Mouse (Mus musculus) frontal cortex, adult (tissue): Measurements from ENCODE around the gene Izumo4.
A peak's percentile ranks its signal among the peaks of the same experiment; 100 is the strongest.

ENCODE experiments used
- ATAC-seq: cut with Nextera tagmentation; 2 replicates; pipeline ENCODE4 v1.9.2; 2017; ENCODE audit warnings: mild to moderate bottlenecking, moderate library complexity, mixed read lengths; ENCODE audit not compliant: low TSS enrichment

Gene Izumo4

GRCm38 (mm10) chr10:80687850-80688249 lies 14.1 kb upstream of the Izumo4 start:
- ATAC-seq, result peak; percentile 75; the same call in 1 of the 2 replicates

- no peak for ATAC-seq
Measured at GRCm38 (mm10) chr10:80692249-80693165, 9.5 kb upstream of the Izumo4 start.

DNA sequence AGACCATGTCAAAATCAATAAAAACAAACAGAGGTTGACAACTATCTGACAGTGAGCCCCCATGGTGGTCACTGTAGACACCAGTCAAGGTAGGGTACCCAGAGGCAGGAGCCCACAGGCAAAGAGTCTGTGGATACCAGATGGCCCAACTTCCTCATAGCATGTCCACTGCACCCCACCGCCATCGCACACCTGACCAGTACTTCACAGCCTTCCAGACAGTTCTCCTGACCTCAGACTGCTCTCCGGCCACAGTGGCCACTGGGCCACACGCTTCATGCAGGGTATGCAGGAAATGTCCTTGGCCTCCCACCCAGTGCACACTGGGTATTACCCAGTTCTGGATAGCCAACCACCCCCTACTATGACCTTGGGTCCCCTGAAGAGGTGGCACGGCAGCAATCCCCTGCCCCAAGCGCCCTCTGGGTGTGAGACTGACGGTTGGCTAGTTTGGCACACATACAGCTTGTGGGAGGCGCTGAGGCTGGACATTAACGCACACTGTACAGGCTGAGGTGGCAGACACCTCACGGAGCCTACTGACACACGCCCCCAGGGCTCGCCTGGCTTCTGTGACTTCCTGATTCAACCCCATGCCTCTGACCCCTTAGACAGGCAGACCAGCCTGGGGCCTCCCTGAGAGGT lies 8.5 kb upstream of the Izumo4 start:
- no peak for ATAC-seq

GRCm38 (mm10) chr10:80694159-80694938 lies 7.6 kb upstream of the Izumo4 start:
- no peak for ATAC-seq

DNA sequence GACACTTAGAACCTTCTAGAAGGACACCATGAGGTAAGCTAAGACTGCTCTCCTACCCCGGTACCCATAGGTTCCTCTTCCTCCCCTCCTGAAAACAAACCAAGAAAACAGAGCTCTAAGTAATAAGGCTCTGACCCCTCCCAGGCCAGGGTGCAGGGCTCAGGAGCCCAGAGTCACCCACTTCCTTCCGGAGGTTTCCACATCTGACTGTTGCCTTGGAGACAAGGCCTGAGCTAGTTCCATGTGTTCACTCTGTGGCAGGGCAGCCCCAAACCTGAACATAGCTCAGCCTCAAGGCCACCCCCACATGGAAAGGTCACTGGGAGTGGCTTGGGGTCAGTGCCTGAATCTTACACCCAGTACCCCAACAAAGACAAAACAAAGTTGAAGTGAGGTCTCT lies 6.8 kb upstream of the Izumo4 start:
- ATAC-seq, result peak; percentile 21; the same call in 1 of the 2 replicates

DNA sequence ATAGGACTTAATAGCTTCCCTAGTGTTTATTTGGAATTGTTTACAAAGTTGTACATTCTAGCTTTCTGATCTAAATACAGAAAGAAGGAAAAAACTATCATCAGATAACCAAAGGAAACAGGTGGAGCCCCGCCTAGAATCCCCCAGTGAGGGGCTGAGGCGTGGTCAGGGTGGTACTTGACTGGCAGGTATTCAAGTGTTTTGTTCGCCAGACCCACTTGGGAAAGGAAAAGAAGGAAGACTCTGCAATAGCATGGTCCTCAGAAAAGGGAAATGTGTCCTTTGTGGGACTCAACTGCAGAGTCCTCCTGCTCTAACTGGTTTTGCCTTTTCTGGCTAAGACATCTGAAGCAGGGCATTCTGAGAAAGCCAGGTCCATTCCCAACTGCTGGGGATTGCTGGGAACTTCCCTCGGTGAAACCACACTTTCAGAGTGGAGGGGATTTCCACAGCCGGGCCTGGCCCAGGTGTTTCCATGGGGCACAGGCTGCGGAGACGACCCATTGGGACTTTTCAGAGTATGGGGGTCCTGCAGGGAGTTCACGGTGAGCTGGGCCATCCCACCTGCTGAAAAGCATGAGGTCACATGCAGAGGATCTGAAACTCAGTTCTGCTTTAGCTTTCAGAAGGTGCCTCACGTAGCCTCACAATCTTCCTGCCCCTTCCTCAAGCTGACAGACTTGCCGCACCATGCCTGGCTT lies 6.0 kb upstream of the Izumo4 start:
- ATAC-seq, result no peak

DNA sequence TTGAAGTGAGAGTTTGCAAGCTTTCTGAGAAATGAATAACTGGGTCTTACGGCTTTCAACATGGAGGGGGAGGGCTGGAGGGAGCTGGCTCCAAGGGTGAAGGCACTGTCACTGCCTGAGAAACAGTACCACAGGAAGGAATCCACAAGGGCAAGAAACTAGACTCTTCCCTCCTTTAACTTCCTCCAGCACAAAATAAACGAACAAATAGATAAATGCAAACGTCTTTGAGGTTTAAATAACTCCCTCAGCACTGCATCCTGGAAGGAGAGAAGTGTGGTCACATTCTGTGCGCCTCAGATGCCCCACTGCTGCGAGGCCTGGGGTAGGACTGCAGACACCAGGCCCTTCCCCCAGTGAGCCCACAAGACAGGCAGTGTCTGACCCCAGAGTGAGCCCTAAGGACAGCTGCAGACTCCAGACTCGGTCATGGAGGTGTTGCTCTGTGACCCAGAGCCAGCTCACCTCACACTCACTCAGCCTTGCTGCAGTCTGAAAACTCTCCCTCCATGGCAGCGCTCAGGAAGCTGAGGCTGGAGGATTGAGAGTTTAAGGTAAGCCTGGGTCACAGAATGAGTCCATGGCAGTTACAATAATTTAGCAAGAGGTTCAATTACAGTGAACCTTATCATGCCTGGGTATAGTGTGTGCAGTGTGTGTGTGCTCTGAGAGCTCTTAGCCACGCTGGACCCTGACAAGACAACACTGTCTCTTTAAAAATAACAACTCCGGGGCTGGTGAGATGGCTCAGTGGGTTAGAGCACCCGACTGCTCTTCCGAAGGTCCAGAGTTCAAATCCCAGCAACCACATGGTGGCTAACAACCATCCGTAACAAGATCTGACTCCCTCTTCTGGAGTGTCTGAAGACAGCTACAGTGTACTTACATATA lies 5.2 kb upstream of the Izumo4 start:
- no peak for ATAC-seq

GRCm38 (mm10) chr10:80697393-80697787 lies 4.6 kb upstream of the Izumo4 start:
- ATAC-seq, result no peak

GRCm38 (mm10) chr10:80697812-80698211 lies 4.2 kb upstream of the Izumo4 start:
- no peak for ATAC-seq

DNA sequence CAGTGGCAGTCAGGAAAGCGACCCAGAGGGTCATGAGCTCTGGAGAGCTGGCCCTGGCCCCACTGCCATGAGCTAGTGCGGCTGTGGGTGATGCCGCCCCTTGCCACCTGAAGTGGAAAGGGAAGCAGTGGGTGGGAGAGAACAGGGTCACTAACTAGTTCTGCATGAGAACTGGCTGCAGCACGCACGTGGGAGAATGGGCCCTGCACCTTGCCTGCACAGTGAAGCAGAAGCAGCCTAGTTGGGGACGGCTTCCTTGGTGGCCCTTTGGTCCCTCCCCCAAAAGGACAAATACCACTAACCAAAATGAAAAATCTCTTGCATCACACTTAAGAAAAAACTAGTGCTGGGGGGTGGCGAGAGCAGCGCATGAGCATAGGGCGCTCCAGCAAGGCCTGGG lies 3.4 kb upstream of the Izumo4 start:
- ATAC-seq, result no peak

GRCm38 (mm10) chr10:80700038-80700504 lies 1.9 kb upstream of the Izumo4 start:
- no peak for ATAC-seq

DNA sequence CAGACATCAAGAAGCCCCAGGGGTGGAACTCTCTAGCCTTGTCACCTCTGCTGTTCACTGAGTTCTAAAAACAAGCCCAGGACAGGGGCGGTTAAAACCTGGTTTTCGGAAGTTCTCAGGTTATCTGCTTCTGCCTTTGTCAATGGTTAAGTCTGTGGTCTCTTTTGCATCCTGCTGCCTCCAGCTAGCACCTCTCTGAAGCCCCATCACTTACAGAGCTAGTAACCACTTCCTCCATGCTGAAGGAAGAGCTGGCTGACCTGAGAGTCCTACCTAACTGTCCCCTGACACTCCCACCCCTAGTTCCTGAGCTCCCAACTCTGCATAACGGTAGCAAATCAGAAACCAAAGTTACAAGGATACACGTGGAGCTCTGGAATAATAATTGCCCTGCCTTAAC lies 1.3 kb upstream of the Izumo4 start:
- ATAC-seq, result no peak

- ATAC-seq, result peak; percentile 76
Measured at GRCm38 (mm10) chr10:80702536-80703390, 779 bp downstream of the Izumo4 start.

DNA sequence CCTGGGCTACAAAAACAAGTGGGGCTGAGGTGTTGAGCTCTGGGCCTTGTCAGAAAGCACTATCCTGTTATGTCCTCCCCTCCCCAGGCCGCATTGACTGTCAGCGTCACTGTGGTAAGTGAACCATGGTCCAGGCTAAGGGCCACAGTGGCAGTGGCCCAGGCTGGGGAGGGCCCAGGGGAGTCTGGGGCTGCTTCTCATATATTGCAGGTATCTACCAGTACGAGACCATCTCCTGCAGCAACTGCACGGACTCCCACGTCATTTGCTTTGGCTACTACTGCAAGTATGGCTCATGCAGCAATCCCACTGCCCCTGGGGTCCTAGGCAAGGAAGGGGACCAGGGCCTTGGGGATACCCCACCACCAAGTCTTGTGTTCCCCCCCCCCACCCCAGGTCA lies 1.7 kb downstream of the Izumo4 start:
- no peak for ATAC-seq

DNA sequence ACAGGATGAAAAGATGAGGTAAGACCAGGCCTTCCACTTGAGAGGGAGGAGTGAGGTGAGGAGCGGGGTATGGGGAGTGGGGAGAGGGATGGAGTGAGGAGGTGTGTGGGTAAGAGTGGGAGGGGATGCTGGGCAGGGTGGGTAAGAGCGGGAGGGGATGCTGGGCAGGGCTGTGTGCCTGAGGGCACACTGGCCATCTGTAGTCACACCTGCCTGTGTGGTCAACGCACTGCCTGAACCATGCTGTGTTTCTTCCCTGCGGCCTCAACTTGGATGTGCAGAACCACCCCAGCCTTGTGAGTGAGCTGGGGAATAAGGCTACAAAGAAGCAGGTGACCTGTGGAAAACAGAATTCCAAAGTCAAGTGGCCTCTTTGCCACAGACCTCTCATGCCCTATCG lies 2.4 kb downstream of the Izumo4 start:
- no peak for ATAC-seq

DNA sequence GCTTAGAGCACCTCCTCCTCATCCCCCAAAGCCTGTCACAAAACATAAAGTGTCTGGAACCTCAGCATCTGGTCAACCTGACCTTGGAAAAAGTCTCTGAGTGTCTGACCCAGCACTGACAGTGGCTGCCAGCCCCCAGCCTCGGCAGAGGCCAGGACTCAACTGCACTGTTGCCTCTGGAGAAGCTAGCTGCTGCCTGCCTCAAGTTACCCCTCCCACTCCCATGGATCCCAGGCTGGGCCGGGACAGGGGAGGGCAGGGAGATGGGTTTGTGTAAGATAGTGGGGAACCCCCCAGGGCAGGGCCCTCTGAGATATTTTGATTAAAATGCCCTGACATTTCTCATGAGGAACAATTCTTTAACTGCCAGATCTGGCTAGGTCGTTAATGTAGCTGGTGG lies 3.0 kb downstream of the Izumo4 start:
- no peak for ATAC-seq

GRCm38 (mm10) chr10:80705479-80705878 lies 3.5 kb downstream of the Izumo4 start:
- no peak for ATAC-seq

DNA sequence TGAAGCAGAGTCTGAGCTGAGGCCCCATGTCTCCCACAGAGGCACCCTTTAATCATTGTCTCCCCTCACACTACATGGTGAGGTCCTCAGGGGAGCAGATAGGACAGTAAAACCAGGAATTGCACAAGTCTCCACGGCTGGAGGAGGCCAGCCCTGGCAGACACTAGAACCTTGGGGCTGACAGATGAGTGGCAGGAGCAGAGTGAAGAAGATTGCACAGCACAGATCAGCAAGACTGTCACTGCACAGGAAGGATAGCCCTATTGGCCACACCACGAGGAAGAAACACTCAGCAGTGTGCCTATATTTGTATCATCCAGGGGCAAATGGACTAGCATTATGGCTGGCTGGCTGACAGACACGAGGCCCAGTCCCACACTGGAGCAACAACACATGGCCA lies 8.8 kb downstream of the Izumo4 start:
- no peak for ATAC-seq

DNA sequence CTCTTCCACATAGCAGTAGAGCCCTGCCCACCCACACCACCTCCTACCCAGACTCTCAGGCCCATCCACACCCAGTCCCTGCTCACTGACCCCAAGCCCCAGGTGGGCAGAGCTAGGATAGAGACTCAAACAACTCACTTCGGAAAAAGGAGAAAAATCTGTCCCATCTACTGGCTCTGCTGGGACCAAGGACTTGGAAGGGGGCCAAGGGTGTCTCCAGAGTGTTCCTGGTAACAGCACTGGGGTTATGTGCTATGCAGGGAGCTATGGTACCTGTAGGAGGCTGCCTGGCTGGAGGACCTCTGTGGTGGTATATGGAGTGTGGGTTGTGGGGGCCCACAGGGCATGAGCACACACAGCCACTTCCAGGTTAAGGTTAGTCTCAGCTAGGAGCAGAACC lies 15.3 kb downstream of the Izumo4 start:
- no peak for ATAC-seq
